12 mouse cellular contexts compared by ENCODE assay signal in the genomic region with DNA sequence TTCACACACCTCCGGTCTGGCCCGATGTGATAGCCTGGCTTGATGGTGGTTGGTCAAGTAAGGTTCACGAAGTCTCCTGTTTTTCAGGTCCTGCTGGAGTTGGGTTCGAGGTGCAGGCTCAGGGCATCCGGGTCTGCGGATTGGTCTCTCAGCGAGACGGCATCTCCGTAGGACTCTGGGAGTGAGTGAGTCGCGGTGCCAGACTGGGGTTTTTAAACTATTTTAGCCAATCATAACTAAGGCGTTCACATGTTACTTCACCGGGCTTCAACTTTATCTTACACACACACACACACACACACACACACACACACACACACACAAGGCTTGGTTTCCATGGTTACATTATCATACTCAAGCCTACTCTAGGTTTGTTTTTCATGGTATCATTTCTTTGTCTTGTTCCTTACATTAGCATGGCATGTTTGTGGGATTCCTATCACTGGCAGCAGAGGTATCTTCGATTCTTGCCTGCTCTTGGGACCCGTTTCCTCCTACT. TPM values are rescaled to one million over a fixed set of nuclear protein-coding genes. Genes with fewer than 3 reads are reported as not detected.
DNase-seq lines count a peak whose midpoint lies in the region; ATAC-seq lines count a peak whose summit lies in the region.
"Had no signal": no experiment of that assay in that cellular context is flagged by ENCODE, and none has a peak within 500 bp of the region (broad histone marks: within the 10 kb centered on the region; RNA-seq: fewer than 3 reads in every experiment).

No protein-coding gene starts in this region.

- peak; percentile 78 for DNase-seq in c-Kit-positive CD71-positive TER-119-positive erythroid progenitor cells, embryonic 14.5 days (ENCODE audit: low spot score)
- no peak for DNase-seq in urinary bladder, postnatal 14 days (ENCODE audit: low spot score)
- no peak for DNase-seq in kidney, postnatal 25 days
- DNase-seq: cerebellum, adult 9-11 months; thymus, postnatal 25 days had no signal

- peak overlapping the region; percentile 94 for H3K27ac ChIP-seq in liver, embryonic 12.5 days
- no peak overlapping the region; the same call in 1 of the 2 replicates for H3K27ac ChIP-seq in stomach, embryonic 15.5 days
- H3K27ac ChIP-seq: hindbrain, embryonic 14.5 days; neural tube, embryonic 12.5 days had no signal

- no peaks in the 10 kb centered on the region for H3K36me3 ChIP-seq in megakaryocyte, embryonic 14.5 days (replicated peaks; ENCODE audit: low read length)
- no peaks in the 10 kb centered on the region for H3K36me3 ChIP-seq in liver, embryonic 12.5 days
- no peaks in the 10 kb centered on the region for H3K36me3 ChIP-seq in stomach, embryonic 15.5 days
- H3K36me3 ChIP-seq: limb, embryonic 12.5 days; neural tube, embryonic 12.5 days had no signal

- H3K27me3 ChIP-seq in megakaryocyte, embryonic 14.5 days (replicated peaks) = no peaks in the 10 kb centered on the region
- H3K27me3 ChIP-seq in liver, embryonic 12.5 days (replicated peaks) = no peaks in the 10 kb centered on the region
- H3K27me3 ChIP-seq in stomach, embryonic 15.5 days (replicated peaks) = no peaks in the 10 kb centered on the region
- H3K27me3 ChIP-seq: limb, embryonic 12.5 days; neural tube, embryonic 12.5 days had no signal

- peak overlapping the region; percentile 84 for H3K4me2 ChIP-seq in liver, embryonic 12.5 days
- H3K4me2 ChIP-seq in stomach, embryonic 15.5 days = no peak overlapping the region
- H3K4me2 ChIP-seq: limb, embryonic 12.5 days; neural tube, embryonic 12.5 days had no signal

- peak overlapping the region; percentile 70 for H3K4me3 ChIP-seq in megakaryocyte, embryonic 14.5 days (replicated peaks)
- H3K4me3 ChIP-seq in liver, embryonic 12.5 days = peak overlapping the region; percentile 80
- no peak overlapping the region for H3K4me3 ChIP-seq in stomach, embryonic 15.5 days (replicated peaks)
- H3K4me3 ChIP-seq: limb, embryonic 12.5 days; neural tube, embryonic 12.5 days had no signal

- H3K9me3 ChIP-seq in megakaryocyte, embryonic 14.5 days = no peaks in the 10 kb centered on the region
- no peaks in the 10 kb centered on the region for H3K9me3 ChIP-seq in liver, embryonic 12.5 days (replicated peaks)
- no peaks in the 10 kb centered on the region for H3K9me3 ChIP-seq in stomach, embryonic 15.5 days
- H3K9me3 ChIP-seq: limb, embryonic 12.5 days; neural tube, embryonic 12.5 days had no signal

- ATAC-seq in megakaryocyte, adult 5-6 weeks (ENCODE audit: poor library complexity, severe bottlenecking) = no peak
- peak; percentile 82 for ATAC-seq in liver, embryonic 12.5 days
- ATAC-seq in stomach, embryonic 15.5 days (ENCODE audit: insufficient read depth, low FRiP score, low read depth) = peak; percentile 53; the same call in 1 of the 2 replicates

- WGBS in liver, embryonic 12.5 days (ENCODE audit: insufficient replicate concordance) = 42% methylated on average over 15 of the region's 15 CpGs
- WGBS in stomach, embryonic 15.5 days = 88% methylated on average over 15 of the region's 15 CpGs

- peaks cover 64% of the 10 kb centered on the region for H3K4me1 ChIP-seq in megakaryocyte, embryonic 14.5 days
- H3K4me1 ChIP-seq in liver, embryonic 12.5 days = peaks cover 62% of the 10 kb centered on the region
- peaks cover 16% of the 10 kb centered on the region for H3K4me1 ChIP-seq in stomach, embryonic 15.5 days

- peak overlapping the region; percentile 86 for H3K9ac ChIP-seq in liver, embryonic 12.5 days
- no peak overlapping the region for H3K9ac ChIP-seq in stomach, embryonic 15.5 days
- H3K9ac ChIP-seq: hindbrain, embryonic 14.5 days; limb, embryonic 12.5 days; neural tube, embryonic 12.5 days had no signal

RNA-seq across cellular contexts. Expression of gene Akap7, which starts 8.6 kb away (rescaled TPM):
- polyA plus RNA-seq in megakaryocyte, embryonic 14.5 days (2012; ENCODE audit: insufficient read depth, low replicate concordance) = 10.6 and 14.7 TPM in 2 replicates
- total RNA-seq in megakaryocyte, adult 5-6 weeks (2015) = 15.5 and 20.1 TPM in 2 replicates
- 18.5 and 18.8 TPM in 2 replicates for total RNA-seq in megakaryocyte, adult 5-6 weeks (2017)
- 23.2 and 25.7 TPM in 2 replicates for polyA plus RNA-seq in liver, embryonic 12.5 days (2016; fragmentation: Nextera tagmentation; extraction: Ambion mirVana)
- polyA plus RNA-seq in stomach, embryonic 15.5 days (2015; fragmentation: Nextera tagmentation; extraction: Ambion mirVana) = 29.1 and 30.9 TPM in 2 replicates
